Mouse (Mus musculus): ENCODE results near the gene Rassf3. TPM values are rescaled to one million over a fixed set of nuclear protein-coding genes. Genes with fewer than 3 reads are reported as not detected.

Gene Rassf3
- polyA plus RNA-seq, 1 experiment from 2014 or later: 13.4 TPM

GRCm38 (mm10) chr10:121376530-121377271, 99.4 kb downstream of the Rassf3 start:
- H3K27me3 ChIP-seq: no peaks in the 10 kb centered on the region
- peaks cover 81% of the 10 kb centered on the region for H3K36me3 ChIP-seq
- ATAC-seq (ENCODE audit: low FRiP score): no peak
- no peak overlapping the region for H3K27ac ChIP-seq
- no peaks in the 10 kb centered on the region for H3K4me1 ChIP-seq
- H3K4me2 ChIP-seq (replicated peaks): no peak overlapping the region
- no peaks in the 10 kb centered on the region for H3K9me3 ChIP-seq (replicated peaks)
- H3K9ac ChIP-seq: no peak overlapping the region
- 92% methylated on average over 24 of the region's 24 CpGs for WGBS
- H3K4me3 ChIP-seq: no peak overlapping the region

GRCm38 (mm10) chr10:121375649-121376493, 100.3 kb downstream of the Rassf3 start:
- no peak overlapping the region for H3K4me2 ChIP-seq (replicated peaks)
- 83% methylated on average over 24 of the region's 24 CpGs for WGBS

GRCm38 (mm10) chr10:121374693-121375620, 101.2 kb downstream of the Rassf3 start:
- 91% methylated on average over 17 of the region's 17 CpGs for WGBS
- H3K9me3 ChIP-seq (replicated peaks): no peaks in the 10 kb centered on the region
- peaks cover 79% of the 10 kb centered on the region for H3K36me3 ChIP-seq
- no peak overlapping the region for H3K4me2 ChIP-seq (replicated peaks)
- H3K4me1 ChIP-seq: no peaks in the 10 kb centered on the region
- H3K27ac ChIP-seq: no peak overlapping the region
- H3K27me3 ChIP-seq: no peaks in the 10 kb centered on the region
- no peak overlapping the region for H3K4me3 ChIP-seq
- ATAC-seq (ENCODE audit: low FRiP score): no peak
- no peak overlapping the region for H3K9ac ChIP-seq

More at GRCm38 (mm10) chr10:121375649-121376493, 100.3 kb downstream of the Rassf3 start:
- H3K27ac ChIP-seq: no peak overlapping the region
- H3K4me1 ChIP-seq: no peaks in the 10 kb centered on the region
- H3K9me3 ChIP-seq (replicated peaks): no peaks in the 10 kb centered on the region
- H3K27me3 ChIP-seq: no peaks in the 10 kb centered on the region
- no peak overlapping the region for H3K4me3 ChIP-seq
- no peak for ATAC-seq (ENCODE audit: low FRiP score)
- H3K9ac ChIP-seq: no peak overlapping the region
- H3K36me3 ChIP-seq: peaks cover 78% of the 10 kb centered on the region

- no peak overlapping the region for H3K9ac ChIP-seq
- H3K27ac ChIP-seq: no peak overlapping the region
- no peaks in the 10 kb centered on the region for H3K4me1 ChIP-seq
- H3K4me3 ChIP-seq: no peak overlapping the region
- H3K36me3 ChIP-seq: peaks cover 75% of the 10 kb centered on the region
- WGBS: 68% methylated on average over 12 of the region's 12 CpGs
- no peaks in the 10 kb centered on the region for H3K9me3 ChIP-seq (replicated peaks)
- no peak overlapping the region for H3K4me2 ChIP-seq (replicated peaks)
- no peak for ATAC-seq (ENCODE audit: low FRiP score)
- no peaks in the 10 kb centered on the region for H3K27me3 ChIP-seq
These were observed 102.1 kb downstream of the Rassf3 start for GRCm38 (mm10) chr10:121374013-121374412.

GRCm38 (mm10) chr10:121370777-121371176, 105.4 kb downstream of the Rassf3 start:
- 92% methylated on average over 6 of the region's 6 CpGs for WGBS
- Histone ChIP-seq H3K36me3 (peaks cover 45% of the 10 kb centered on the region), H3K4me3 (no peak overlapping the region)

GRCm38 (mm10) chr10:121368783-121369465, 107.2 kb downstream of the Rassf3 start:
- Histone ChIP-seq H3K4me3 (no peak overlapping the region), H3K36me3 (peaks cover 31% of the 10 kb centered on the region), H3K9me3 (replicated peaks) (no peaks in the 10 kb centered on the region), H3K27me3 (no peaks in the 10 kb centered on the region), H3K9ac (no peak overlapping the region), H3K27ac (no peak overlapping the region), H3K4me2 (replicated peaks) (no peak overlapping the region), H3K4me1 (peaks cover 25% of the 10 kb centered on the region)
- 93% methylated on average over 18 of the region's 18 CpGs for WGBS
- no peak for ATAC-seq (ENCODE audit: low FRiP score)

More at GRCm38 (mm10) chr10:121370777-121371176, 105.4 kb downstream of the Rassf3 start:
- Histone ChIP-seq H3K9me3 (replicated peaks) (no peaks in the 10 kb centered on the region), H3K9ac (no peak overlapping the region), H3K27ac (no peak overlapping the region), H3K4me2 (replicated peaks) (no peak overlapping the region), H3K4me1 (peaks cover 17% of the 10 kb centered on the region), H3K27me3 (no peaks in the 10 kb centered on the region)
- no peak for ATAC-seq (ENCODE audit: low FRiP score)

- Histone ChIP-seq H3K9ac (no peak overlapping the region), H3K4me3 (no peak overlapping the region), H3K4me1 (peaks cover 25% of the 10 kb centered on the region), H3K27me3 (no peaks in the 10 kb centered on the region), H3K4me2 (replicated peaks) (no peak overlapping the region), H3K27ac (no peak overlapping the region), H3K36me3 (peaks cover 22% of the 10 kb centered on the region), H3K9me3 (replicated peaks) (no peaks in the 10 kb centered on the region)
- no peak for ATAC-seq (ENCODE audit: low FRiP score)
- WGBS: 95% methylated on average over 9 of the region's 9 CpGs
These were observed 108.4 kb downstream of the Rassf3 start for GRCm38 (mm10) chr10:121367780-121368179.

- Histone ChIP-seq H3K9me3 (replicated peaks) (no peaks in the 10 kb centered on the region), H3K27me3 (no peaks in the 10 kb centered on the region), H3K27ac (no peak overlapping the region), H3K4me3 (no peak overlapping the region), H3K4me1 (peaks cover 25% of the 10 kb centered on the region), H3K9ac (no peak overlapping the region), H3K36me3 (peaks cover 22% of the 10 kb centered on the region), H3K4me2 (replicated peaks) (no peak overlapping the region)
- 82% methylated on average over 13 of the region's 13 CpGs for WGBS
- ATAC-seq (ENCODE audit: low FRiP score): no peak
These were observed 108.9 kb downstream of the Rassf3 start for GRCm38 (mm10) chr10:121367271-121367670.

- Histone ChIP-seq H3K27me3 (no peaks in the 10 kb centered on the region), H3K4me3 (peak overlapping the region; percentile 98), H3K4me2 (replicated peaks) (peak overlapping the region; percentile 81), H3K9ac (peak overlapping the region; percentile 92), H3K27ac (no peak overlapping the region), H3K9me3 (replicated peaks) (no peaks in the 10 kb centered on the region), H3K4me1 (peaks cover 25% of the 10 kb centered on the region), H3K36me3 (peaks cover 14% of the 10 kb centered on the region)
- no peak for ATAC-seq (ENCODE audit: low FRiP score)
- WGBS: 13% methylated on average over 9 of the region's 9 CpGs
These were observed 110.3 kb downstream of the Rassf3 start for GRCm38 (mm10) chr10:121365781-121366272.

GRCm38 (mm10) chr10:121364801-121365564, 111.2 kb downstream of the Rassf3 start, which contains the start of gene Gns:
TSS of gene Gns (plus strand) at chr10:121365090.
- H3K27ac ChIP-seq: peak within 1 kb of the TSS; percentile 74
- H3K4me2 ChIP-seq (replicated peaks): peak within 1 kb of the TSS; percentile 81
- H3K27me3 ChIP-seq: no peaks in the 10 kb centered on the region
- H3K9ac ChIP-seq: peak within 1 kb of the TSS; percentile 92
- under 1% methylated on average over 71 of the region's 72 CpGs for WGBS
- peaks cover 5% of the 10 kb centered on the region for H3K36me3 ChIP-seq
- peak within 1 kb of the TSS; percentile 98 for H3K4me3 ChIP-seq
- peaks cover 25% of the 10 kb centered on the region for H3K4me1 ChIP-seq
- no peaks in the 10 kb centered on the region for H3K9me3 ChIP-seq (replicated peaks)
- ATAC-seq (ENCODE audit: low FRiP score): peak; percentile 98

Data from hindbrain, embryonic 12.5 days (tissue).